Mouse (Mus musculus): ENCODE data around the gene Cpa5.

Gene Cpa5

GRCm38 (mm10) chr6:30610710-30611109, at the start of gene Cpa5:
Gene Cpa5, plus strand, starts transcription at chr6:30611010.
- no peak for TF ChIP-seq GATA4 (IDR thresholded peaks at IDR 0.05; ENCODE audit: insufficient replicate concordance, low read length)

- TF ChIP-seq GATA4 (IDR thresholded peaks at IDR 0.05; ENCODE audit: insufficient replicate concordance, low read length): no peak
Observed at GRCm38 (mm10) chr6:30562132-30562531, 48.7 kb upstream of the Cpa5 start.

- TF ChIP-seq GATA4 (IDR thresholded peaks at IDR 0.05; ENCODE audit: insufficient replicate concordance, low read length): no peak
Observed at GRCm38 (mm10) chr6:30563575-30563974, 47.2 kb upstream of the Cpa5 start.

GRCm38 (mm10) chr6:30564051-30564450, 46.8 kb upstream of the Cpa5 start:
- no peak for TF ChIP-seq GATA4 (IDR thresholded peaks at IDR 0.05; ENCODE audit: insufficient replicate concordance, low read length)

- TF ChIP-seq GATA4 (IDR thresholded peaks at IDR 0.05; ENCODE audit: insufficient replicate concordance, low read length): no peak
Observed at GRCm38 (mm10) chr6:30568069-30568468, 42.7 kb upstream of the Cpa5 start, which contains the start of gene Cpa4. Gene Cpa4, plus strand, starts transcription at chr6:30568369.

- TF ChIP-seq GATA4 (IDR thresholded peaks at IDR 0.05; ENCODE audit: insufficient replicate concordance, low read length): no peak
Observed at GRCm38 (mm10) chr6:30569331-30569730, 41.5 kb upstream of the Cpa5 start.

- no peak for TF ChIP-seq GATA4 (IDR thresholded peaks at IDR 0.05; ENCODE audit: insufficient replicate concordance, low read length)
Observed at GRCm38 (mm10) chr6:30570012-30570411, 40.8 kb upstream of the Cpa5 start.

- TF ChIP-seq GATA4 (IDR thresholded peaks at IDR 0.05; ENCODE audit: insufficient replicate concordance, low read length): no peak
Observed at GRCm38 (mm10) chr6:30572456-30573311, 38.1 kb upstream of the Cpa5 start.

- no peak for TF ChIP-seq GATA4 (IDR thresholded peaks at IDR 0.05; ENCODE audit: insufficient replicate concordance, low read length)
Observed at GRCm38 (mm10) chr6:30573380-30573779, 37.4 kb upstream of the Cpa5 start.

- TF ChIP-seq GATA4 (IDR thresholded peaks at IDR 0.05; ENCODE audit: insufficient replicate concordance, low read length): no peak
Observed at GRCm38 (mm10) chr6:30574945-30575344, 35.9 kb upstream of the Cpa5 start.

GRCm38 (mm10) chr6:30576477-30577203, 34.2 kb upstream of the Cpa5 start:
- TF ChIP-seq GATA4 (IDR thresholded peaks at IDR 0.05; ENCODE audit: insufficient replicate concordance, low read length): no peak

- TF ChIP-seq GATA4 (IDR thresholded peaks at IDR 0.05; ENCODE audit: insufficient replicate concordance, low read length): no peak
Observed at GRCm38 (mm10) chr6:30579961-30580840, 30.6 kb upstream of the Cpa5 start.

GRCm38 (mm10) chr6:30580841-30581176, 30.0 kb upstream of the Cpa5 start:
- TF ChIP-seq GATA4 (IDR thresholded peaks at IDR 0.05; ENCODE audit: insufficient replicate concordance, low read length): no peak

- TF ChIP-seq GATA4 (IDR thresholded peaks at IDR 0.05; ENCODE audit: insufficient replicate concordance, low read length): no peak
Observed at GRCm38 (mm10) chr6:30586886-30587442, 23.8 kb upstream of the Cpa5 start.

GRCm38 (mm10) chr6:30589819-30590218, 21.0 kb upstream of the Cpa5 start:
- TF ChIP-seq GATA4 (IDR thresholded peaks at IDR 0.05; ENCODE audit: insufficient replicate concordance, low read length): no peak

Measured in liver, adult (tissue).